ENCODE assay signal across 8 mouse cellular contexts in the genomic region with DNA sequence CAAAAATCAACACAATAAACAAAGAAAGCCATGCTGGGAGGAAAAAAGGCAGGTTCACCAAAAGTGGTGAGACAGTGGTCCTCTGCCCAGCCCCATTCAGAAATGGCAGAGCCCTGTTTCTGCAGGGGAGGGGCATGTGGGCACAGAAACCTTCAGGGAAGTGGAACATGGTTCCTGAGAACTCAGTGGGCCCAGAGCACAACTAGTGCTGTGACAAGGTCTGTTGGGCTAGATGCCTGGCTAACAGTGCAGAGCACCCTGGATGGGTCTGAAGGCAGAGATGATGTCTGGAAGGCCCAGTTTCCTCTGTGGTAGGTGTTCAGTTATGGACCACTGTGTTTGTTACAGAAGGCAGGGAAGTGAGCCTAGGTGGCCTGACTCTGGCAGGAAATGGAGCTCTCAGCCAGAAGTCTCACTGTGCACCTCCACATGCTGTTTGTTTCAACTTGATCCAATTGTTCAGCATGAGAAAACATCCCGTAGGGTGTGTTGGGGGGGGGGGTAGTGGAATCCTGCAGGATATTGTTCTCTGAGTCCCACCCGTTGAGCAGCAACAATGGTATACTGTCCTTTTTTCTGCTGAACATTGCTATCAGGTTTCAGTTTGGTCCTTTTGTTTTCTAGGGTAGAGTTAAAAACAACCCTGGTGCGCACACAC.
DNase-seq lines count a peak whose midpoint lies in the region; ATAC-seq and TF ChIP-seq lines count a peak whose summit lies in the region.

No protein-coding gene starts in this region.

- H3K4me2 ChIP-seq in heart, embryonic 15.5 days = no peak overlapping the region; the same call in 1 of the 2 replicates
- H3K4me2 ChIP-seq in midbrain, postnatal 0 days (ENCODE audit: low read depth, low read length, poor library complexity, severe bottlenecking) = no peak overlapping the region

- 0 out of 2 replicates have a peak, but pooled peaks have one; percentile 17 for ATAC-seq in heart, embryonic 15.5 days (replicated peaks; ENCODE audit: insufficient number of reproducible peaks, insufficient read depth, low FRiP score, low read depth)
- ATAC-seq in midbrain, postnatal 0 days (ENCODE audit: low FRiP score) = peak; percentile 22

- intact Hi-C loops in left cerebral cortex, adult 2 months (cut with DNase I) = no loop called here
- intact Hi-C loops in left cerebral cortex, postnatal 25 days (cut with DNase I) = no loop called here

- H3K9ac ChIP-seq in heart, embryonic 15.5 days = no peak overlapping the region
- H3K9ac ChIP-seq in midbrain, postnatal 0 days (replicated peaks; ENCODE audit: low read length, poor library complexity, severe bottlenecking) = no peak overlapping the region

- H3K27me3 ChIP-seq in embryonic facial prominence, embryonic 10.5 days (replicated peaks; ENCODE audit: low read depth, poor library complexity, severe bottlenecking) = 0 out of 2 replicates have a peak, but pooled peaks cover 6% of the 10 kb centered on the region
- no peaks in the 10 kb centered on the region for H3K27me3 ChIP-seq in heart, embryonic 15.5 days
- no peaks in the 10 kb centered on the region for H3K27me3 ChIP-seq in midbrain, postnatal 0 days (ENCODE audit: insufficient read depth, low read length)

- DNase-seq in left cerebral cortex, adult 2 months (ENCODE audit: extremely low spot score in 1 of 2, low spot score in 2 of 2) = no peak
- no peak for DNase-seq in left cerebral cortex, postnatal 25 days (ENCODE audit: low spot score in 2 of 2)
- DNase-seq in embryonic facial prominence, embryonic 10.5 days (ENCODE audit: low spot score) = no peak
- DNase-seq in midbrain, postnatal 0 days (ENCODE audit: low spot score) = no peak
- no peak for DNase-seq in urinary bladder, adult 2 months (ENCODE audit: low spot score)
- DNase-seq in T-cell, adult 2 months (ENCODE audit: low spot score) = no peak
- no peak for DNase-seq in thymus, adult 18-20 months

- WGBS in embryonic facial prominence, embryonic 10.5 days = 15% methylated on average over 3 of the region's 3 CpGs
- 66% methylated on average over 3 of the region's 3 CpGs for WGBS in heart, embryonic 15.5 days
- WGBS in midbrain, postnatal 0 days = 21% methylated on average over 3 of the region's 3 CpGs

- H3K9me3 ChIP-seq in embryonic facial prominence, embryonic 10.5 days = no peaks in the 10 kb centered on the region
- no peaks in the 10 kb centered on the region for H3K9me3 ChIP-seq in heart, embryonic 15.5 days (replicated peaks)
- no peaks in the 10 kb centered on the region for H3K9me3 ChIP-seq in midbrain, postnatal 0 days (ENCODE audit: low read length)

- peaks cover 51% of the 10 kb centered on the region for H3K4me1 ChIP-seq in embryonic facial prominence, embryonic 10.5 days
- H3K4me1 ChIP-seq in heart, embryonic 15.5 days (replicated peaks) = peaks cover 46% of the 10 kb centered on the region
- peaks cover 3% of the 10 kb centered on the region; the same call in 1 of the 2 replicates for H3K4me1 ChIP-seq in midbrain, postnatal 0 days (ENCODE audit: insufficient read depth, low read length)

- peak overlapping the region; percentile 68 for H3K27ac ChIP-seq in left cerebral cortex, adult 2 months
- H3K27ac ChIP-seq in embryonic facial prominence, embryonic 10.5 days (replicated peaks) = peak overlapping the region; percentile 52
- peak overlapping the region; percentile 70 for H3K27ac ChIP-seq in heart, embryonic 15.5 days
- H3K27ac ChIP-seq in midbrain, postnatal 0 days (ENCODE audit: low read depth, low read length) = peak overlapping the region; percentile 67

- H3K4me3 ChIP-seq in left cerebral cortex, adult 2 months = no peak overlapping the region
- no peak overlapping the region; the same call in 1 of the 2 replicates for H3K4me3 ChIP-seq in embryonic facial prominence, embryonic 10.5 days
- no peak overlapping the region for H3K4me3 ChIP-seq in heart, embryonic 15.5 days
- no peak overlapping the region for H3K4me3 ChIP-seq in midbrain, postnatal 0 days (ENCODE audit: low read depth, low read length)

- TF ChIP-seq CTCF in left cerebral cortex, adult 2 months (IDR thresholded peaks at IDR 0.05) = no peak
- no peak for TF ChIP-seq CTCF in midbrain, postnatal 0 days (IDR thresholded peaks at IDR 0.05)

- H3K36me3 ChIP-seq in embryonic facial prominence, embryonic 10.5 days (replicated peaks) = no peaks in the 10 kb centered on the region
- no peaks in the 10 kb centered on the region for H3K36me3 ChIP-seq in heart, embryonic 15.5 days
- H3K36me3 ChIP-seq in midbrain, postnatal 0 days (ENCODE audit: insufficient read depth, low read length) = no peaks in the 10 kb centered on the region
